Mouse (Mus musculus): ENCODE measurements around the gene Pou2f2.

- TF ChIP-seq POLR2A (IDR thresholded peaks at IDR 0.05; ENCODE audit: low read depth, low read length) (no peak), CTCF (conservative IDR thresholded peaks at IDR 0.05; ENCODE audit: insufficient read depth, insufficient read length, low read depth, low read length) (no peak)
Observed at GRCm38 (mm10) chr7:25084621-25085020, 94.9 kb downstream of the Pou2f2 start.
